Mouse (Mus musculus) Patski (cell line): ENCODE results near the gene Ccdc24. TPM values are rescaled to one million over a fixed set of nuclear protein-coding genes. Genes with fewer than 3 reads are reported as not detected.
A peak's percentile ranks its signal among the peaks of the same experiment; 100 is the strongest.

Experiments used
- ATAC-seq: fragments of 100-300 bp; one replicate; pipeline ENCODE4 v1.8.0; 2021
- CTCF ChIA-PET: fragments of 350-600 bp; sonication (Branson Sonifier 250); formaldehyde crosslinking; loops from one replicate; lab custom pipeline; 2022; ENCODE audit warnings: inconsistent platforms; lab: Charles Lee
- POLR2A ChIA-PET: fragments of 350-600 bp; sonication (Branson Sonifier 250); formaldehyde crosslinking; loops from one replicate; lab custom pipeline; 2022; ENCODE audit warnings: antibody characterized with exemption, inconsistent platforms; lab: Charles Lee
- DNase-seq: peaks from one replicate; pipeline ENCODE4 v3.0.0-alpha.2; 2011; ENCODE audit warnings: low read depth, low spot score
- H3K27me3 ChIP-seq: fragments of 371-371 bp; one replicate; pipeline ENCODE4 v1.5.1; 2021
- CTCF ChIP-seq: fragments of 100-300 bp; IDR thresholded peaks from one replicate; pipeline ENCODE4 v1.5.1; 2021
- in situ Hi-C: fragments of 300-500 bp; cut with MboI; formaldehyde crosslinking; loops from 3 replicates; pipeline ENCODE4 v1.11.1; 2018; ENCODE audit warnings: low pct_unique_long_range_greater_than_20kb, mixed read lengths
- polyA plus RNA-seq: library from polyadenylated mRNA; unstranded; gene quantifications from one replicate; pipeline ENCODE4 v1.2.3, GENCODE M21; 2021

Ccdc24 gene
- polyA plus RNA-seq = 0.78 TPM

DNA sequence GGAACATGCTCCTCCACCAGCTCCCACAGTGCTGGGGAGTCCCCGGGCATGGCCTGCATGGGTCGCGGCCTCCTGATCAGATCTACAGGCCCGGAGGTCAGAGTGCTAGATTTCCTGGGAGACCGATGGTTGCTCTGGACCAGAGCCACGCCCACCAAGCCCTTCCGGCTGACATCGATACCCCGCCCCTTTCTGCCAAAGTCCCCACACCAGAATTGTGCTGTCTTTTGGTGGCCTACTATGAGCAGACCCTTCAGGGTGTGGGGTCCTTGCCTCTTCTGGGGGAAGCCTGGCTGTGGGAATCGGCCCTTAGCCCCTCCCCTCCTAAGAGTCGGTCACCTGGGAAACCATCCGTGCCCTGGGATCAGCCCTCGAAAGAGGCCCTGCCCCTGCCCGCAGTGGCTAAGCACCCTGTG lies at the start of gene Ccdc24:
TSS of gene Ccdc24 (minus strand) at position 87 of the 416 bp plus-strand sequence.
- ChIA-PET POLR2A (no interaction called here), CTCF (no interaction called here)
- in situ Hi-C loops = no loop called here
- no peak for ATAC-seq
- H3K27me3 ChIP-seq = no peaks in the 10 kb centered on the region
- no peak for TF ChIP-seq CTCF
- DNase-seq = no peak

- no peaks in the 10 kb centered on the region for H3K27me3 ChIP-seq
- ChIA-PET CTCF (no interaction called here), POLR2A (no interaction called here)
- in situ Hi-C loops = no loop called here
- DNase-seq (no peak), ATAC-seq (no peak)
- TF ChIP-seq CTCF = no peak
Measured at GRCm38 (mm10) chr4:117921358-117921757, 49.0 kb upstream of the Ccdc24 start.

GRCm38 (mm10) chr4:117918762-117919161 lies 46.4 kb upstream of the Ccdc24 start:
- CTCF ChIA-PET = interaction anchor here (1.0 to 1.8 kb wide), 2 partner anchors 10 to 165 kb away, joined by 3 to 6 read pairs; partner anchors contain the start of gene Artn
- in situ Hi-C loops = no loop called here
- no peak for TF ChIP-seq CTCF

GRCm38 (mm10) chr4:117918261-117918660 lies 45.9 kb upstream of the Ccdc24 start:
- ATAC-seq (no peak), DNase-seq (no peak)
- no peaks in the 10 kb centered on the region for H3K27me3 ChIP-seq
- CTCF ChIA-PET = interaction anchor here (1.0 to 1.8 kb wide), 2 partner anchors 10 to 165 kb away, joined by 3 to 6 read pairs; partner anchors contain the start of gene Artn
- no peak for TF ChIP-seq CTCF
- in situ Hi-C loops = no loop called here
- POLR2A ChIA-PET = no interaction called here

More at GRCm38 (mm10) chr4:117918762-117919161, 46.4 kb upstream of the Ccdc24 start:
- ATAC-seq = no peak
- DNase-seq = no peak
- no peaks in the 10 kb centered on the region for H3K27me3 ChIP-seq
- POLR2A ChIA-PET = no interaction called here

DNA sequence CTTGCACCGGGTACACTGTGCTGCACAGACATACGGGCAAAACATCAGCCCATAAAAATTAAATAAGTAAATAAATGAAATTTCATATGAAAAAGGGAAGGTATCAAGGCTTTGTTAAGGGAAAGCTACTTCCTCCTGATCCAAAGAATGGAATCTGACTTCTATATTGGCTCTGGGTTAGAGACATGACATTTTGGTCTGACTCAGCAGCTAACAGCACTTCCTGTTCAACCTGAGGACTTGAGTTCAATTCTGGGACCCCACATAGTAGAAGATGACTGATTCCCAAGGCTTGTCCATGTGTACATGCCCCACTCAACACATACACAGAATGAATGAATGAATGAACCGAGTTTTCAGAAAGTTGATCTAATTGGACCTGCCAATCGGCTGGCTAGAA lies 45.5 kb upstream of the Ccdc24 start:
- no peaks in the 10 kb centered on the region for H3K27me3 ChIP-seq
- no peak for ATAC-seq
- ChIA-PET CTCF (interaction anchor here (1.0 to 1.8 kb wide), 2 partner anchors 11 to 166 kb away, joined by 3 to 6 read pairs; partner anchors contain the start of gene Artn), POLR2A (no interaction called here)
- TF ChIP-seq CTCF = no peak
- DNase-seq = no peak
- in situ Hi-C loops = no loop called here

DNA sequence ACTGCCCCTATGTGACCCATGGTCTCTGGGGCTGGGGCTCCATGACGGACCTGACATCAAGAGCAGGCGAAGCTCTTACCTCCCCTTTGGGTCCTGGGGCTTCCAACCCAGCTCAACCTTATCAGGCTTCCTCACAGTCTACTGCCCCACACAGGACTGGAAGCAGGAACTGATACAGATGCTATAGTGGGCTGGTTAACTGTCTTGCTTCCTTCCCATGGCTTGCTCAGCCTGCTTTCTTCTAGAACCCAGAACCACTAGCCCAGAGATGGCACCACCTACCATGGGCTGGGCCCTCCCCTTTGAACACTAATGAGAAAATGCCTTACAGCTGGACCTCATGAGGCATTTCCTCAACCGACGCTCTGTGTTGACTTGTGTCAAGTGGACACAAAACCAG lies 45.0 kb upstream of the Ccdc24 start:
- TF ChIP-seq CTCF = no peak
- no peak for ATAC-seq
- no peaks in the 10 kb centered on the region for H3K27me3 ChIP-seq
- no peak for DNase-seq
- in situ Hi-C loops = no loop called here
- POLR2A ChIA-PET = no interaction called here
- CTCF ChIA-PET = interaction anchor here (1.0 to 1.8 kb wide), 2 partner anchors 11 to 166 kb away, joined by 3 to 6 read pairs; partner anchors contain the start of gene Artn

DNA sequence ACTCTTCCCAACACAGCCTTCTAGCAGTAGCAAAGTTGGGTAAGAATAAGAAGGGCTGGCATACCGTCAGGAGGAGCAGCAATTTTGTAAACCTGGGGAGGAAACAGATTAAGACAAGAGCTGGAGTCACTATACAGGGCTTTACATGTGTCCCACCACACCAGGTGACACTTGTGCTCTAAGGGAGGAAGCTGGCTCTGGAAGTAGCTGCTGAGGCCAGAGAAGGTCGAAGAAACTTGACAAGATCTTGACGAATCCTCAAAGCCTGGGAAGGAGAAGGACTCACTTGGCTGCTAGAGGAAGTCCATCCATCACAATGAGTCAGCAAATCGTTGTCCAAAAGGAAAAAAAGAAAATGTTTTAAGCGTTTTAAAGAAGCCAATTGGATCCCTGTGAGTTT lies 44.0 kb upstream of the Ccdc24 start:
- POLR2A ChIA-PET = interaction anchor here (0.7 kb wide), 1 partner anchor 12 kb away, joined by 3 read pairs; the partner anchor contains the start of gene Artn
- no peak for ATAC-seq
- no peak for TF ChIP-seq CTCF
- in situ Hi-C loops = no loop called here
- H3K27me3 ChIP-seq = no peaks in the 10 kb centered on the region
- DNase-seq = no peak
- CTCF ChIA-PET = interaction anchor here (1.0 to 1.2 kb wide), 2 partner anchors 11 to 57 kb away, joined by 3 to 5 read pairs; no protein-coding TSS in a partner anchor

GRCm38 (mm10) chr4:117915489-117916105 lies 43.2 kb upstream of the Ccdc24 start:
- DNase-seq (no peak), ATAC-seq (no peak)
- no peaks in the 10 kb centered on the region for H3K27me3 ChIP-seq
- in situ Hi-C loops = no loop called here
- ChIA-PET CTCF (interaction anchor here (1.0 to 1.2 kb wide), 2 partner anchors 12 to 56 kb away, joined by 3 to 5 read pairs; no protein-coding TSS in a partner anchor), POLR2A (interaction anchor here (0.7 kb wide), 1 partner anchor 215 kb away, joined by 8 read pairs; no protein-coding TSS in a partner anchor)
- no peak for TF ChIP-seq CTCF

DNA sequence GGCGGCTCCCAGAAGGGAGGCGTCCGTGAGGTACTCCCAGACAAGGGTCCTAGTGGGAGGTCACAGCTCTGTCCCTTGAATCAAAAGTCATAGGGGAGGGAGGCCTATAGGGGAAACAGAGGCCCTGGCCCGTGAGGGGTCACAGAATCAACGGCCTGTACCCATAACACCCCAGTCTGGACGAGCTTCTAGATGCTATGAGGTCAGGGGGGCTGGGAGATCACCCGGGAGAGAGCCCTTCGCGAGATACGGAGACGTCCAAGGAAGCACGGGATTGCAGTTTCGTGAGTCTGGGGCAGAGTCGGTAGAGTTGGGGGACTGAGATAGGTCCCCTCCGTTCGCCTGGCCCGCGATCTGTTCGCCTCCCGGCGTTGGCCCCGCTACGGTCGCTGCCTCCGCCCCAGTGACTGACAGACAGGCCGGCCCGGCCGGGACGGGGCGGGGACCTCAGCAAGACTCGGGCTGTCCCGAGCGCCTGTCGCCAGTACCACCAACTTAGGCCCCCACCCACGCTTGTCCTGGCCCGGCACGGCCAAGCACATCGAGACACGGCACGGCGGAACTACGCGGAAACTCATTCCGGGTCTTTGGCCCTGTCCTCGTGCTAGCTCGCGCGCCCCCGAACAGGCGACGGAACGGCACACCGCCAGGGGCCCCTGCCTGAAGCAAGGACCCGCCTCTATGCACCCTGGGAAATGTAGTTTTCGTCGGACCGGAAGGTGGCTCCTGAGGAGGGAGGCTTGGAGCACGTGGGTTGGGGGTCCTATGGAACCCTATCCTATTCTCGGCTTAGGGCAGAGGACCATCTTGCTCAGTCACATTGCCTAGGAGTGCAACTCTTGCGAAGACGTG lies 42.5 kb upstream of the Ccdc24 start, which contains the start of gene Ipo13:
TSS of gene Ipo13 (minus strand) at position 409 of the 852 bp plus-strand sequence.
- ChIA-PET POLR2A (interaction anchor here (1.0 kb wide), 2 partner anchors 9 to 102 kb away, joined by 3 read pairs; no protein-coding TSS in a partner anchor), CTCF (no interaction called here)
- DNase-seq (peak; percentile 41), ATAC-seq (peak; percentile 74)
- no peak for TF ChIP-seq CTCF
- H3K27me3 ChIP-seq = no peaks in the 10 kb centered on the region
- in situ Hi-C loops = no loop called here

GRCm38 (mm10) chr4:117914031-117914430 lies 41.7 kb upstream of the Ccdc24 start:
- ChIA-PET CTCF (no interaction called here), POLR2A (interaction anchor here (0.7 to 1.0 kb wide), 4 partner anchors 8 to 103 kb away, joined by 3 to 9 read pairs (median 6); no protein-coding TSS in a partner anchor)
- H3K27me3 ChIP-seq = no peaks in the 10 kb centered on the region
- TF ChIP-seq CTCF = no peak
- DNase-seq = no peak
- ATAC-seq = no peak
- in situ Hi-C loops = no loop called here
